Mouse (Mus musculus): ENCODE measurements around the gene Sec24a. TPM values are rescaled to one million over a fixed set of nuclear protein-coding genes. Genes with fewer than 3 reads are reported as not detected.

Sec24a gene
- polyA plus RNA-seq, 1 experiment from 2014 or later: 14.6 TPM

GRCm38 (mm10) chr11:51656798-51657521, 106.5 kb downstream of the Sec24a start:
- Histone ChIP-seq H3K4me3 (replicated peaks; ENCODE audit: low read length) (no peak overlapping the region), H3K4me1 (replicated peaks; ENCODE audit: control insufficient read depth, insufficient read depth, low read length) (no peaks in the 10 kb centered on the region), H3K9ac (replicated peaks; ENCODE audit: low read depth, low read length) (no peak overlapping the region), H3K4me2 (ENCODE audit: low read length) (no peak overlapping the region), H3K36me3 (ENCODE audit: control insufficient read depth, insufficient read depth) (no peaks in the 10 kb centered on the region), H3K27ac (ENCODE audit: low read length) (no peak overlapping the region), H3K27me3 (replicated peaks; ENCODE audit: control insufficient read depth, insufficient read depth, low read length) (no peaks in the 10 kb centered on the region), H3K9me3 (ENCODE audit: control insufficient read depth, low read length) (no peaks in the 10 kb centered on the region)
- ATAC-seq: no peak
- 81% methylated on average over 10 of the region's 10 CpGs for WGBS

GRCm38 (mm10) chr11:51654891-51655290, 108.5 kb downstream of the Sec24a start:
- Histone ChIP-seq H3K9ac (replicated peaks; ENCODE audit: low read depth, low read length) (no peak overlapping the region), H3K4me3 (replicated peaks; ENCODE audit: low read length) (no peak overlapping the region), H3K4me1 (replicated peaks; ENCODE audit: control insufficient read depth, insufficient read depth, low read length) (peaks cover 9% of the 10 kb centered on the region), H3K4me2 (ENCODE audit: low read length) (no peak overlapping the region), H3K27ac (ENCODE audit: low read length) (no peak overlapping the region), H3K27me3 (replicated peaks; ENCODE audit: control insufficient read depth, insufficient read depth, low read length) (peaks cover 2% of the 10 kb centered on the region; the same call in 1 of the 2 replicates), H3K9me3 (ENCODE audit: control insufficient read depth, low read length) (no peaks in the 10 kb centered on the region), H3K36me3 (ENCODE audit: control insufficient read depth, insufficient read depth) (no peaks in the 10 kb centered on the region)
- ATAC-seq: no peak
- WGBS: 95% methylated on average over 3 of the region's 3 CpGs

DNA sequence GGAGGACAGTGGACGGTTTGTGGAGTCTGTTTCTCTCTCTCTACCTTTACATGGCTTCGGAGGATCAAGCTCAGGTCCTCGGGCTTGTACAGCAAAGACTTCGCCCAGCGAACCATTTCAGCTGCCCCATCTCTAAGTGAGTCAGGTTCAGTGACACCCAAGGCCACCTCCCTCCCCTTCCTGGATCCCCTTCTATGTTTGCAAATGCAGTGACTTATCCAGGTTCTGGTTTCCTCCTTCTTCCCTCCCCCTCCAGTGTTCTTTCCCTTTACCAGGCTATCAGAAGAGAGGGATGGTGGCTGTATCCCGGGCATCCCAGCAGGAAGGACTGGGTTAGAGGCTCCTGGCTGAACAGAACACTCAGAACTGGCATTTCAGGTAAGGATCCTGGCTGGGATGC, 109.7 kb downstream of the Sec24a start:
- no peak overlapping the region for H3K27ac ChIP-seq (ENCODE audit: low read length)
- H3K9me3 ChIP-seq (ENCODE audit: control insufficient read depth, low read length): no peaks in the 10 kb centered on the region
- no peak overlapping the region for H3K4me2 ChIP-seq (ENCODE audit: low read length)
- H3K27me3 ChIP-seq (replicated peaks; ENCODE audit: control insufficient read depth, insufficient read depth, low read length): peaks cover 2% of the 10 kb centered on the region; the same call in 1 of the 2 replicates
- ATAC-seq: no peak
- WGBS: 90% methylated on average over 6 of the region's 6 CpGs
- no peak overlapping the region for H3K9ac ChIP-seq (replicated peaks; ENCODE audit: low read depth, low read length)
- peaks cover 13% of the 10 kb centered on the region for H3K4me1 ChIP-seq (replicated peaks; ENCODE audit: control insufficient read depth, insufficient read depth, low read length)
- H3K36me3 ChIP-seq (ENCODE audit: control insufficient read depth, insufficient read depth): no peaks in the 10 kb centered on the region
- H3K4me3 ChIP-seq (replicated peaks; ENCODE audit: low read length): no peak overlapping the region

GRCm38 (mm10) chr11:51652889-51653418, 110.5 kb downstream of the Sec24a start:
- no peak overlapping the region for H3K4me3 ChIP-seq (replicated peaks; ENCODE audit: low read length)
- H3K27me3 ChIP-seq (replicated peaks; ENCODE audit: control insufficient read depth, insufficient read depth, low read length): peaks cover 2% of the 10 kb centered on the region; the same call in 1 of the 2 replicates
- 94% methylated on average over 4 of the region's 4 CpGs for WGBS

DNA sequence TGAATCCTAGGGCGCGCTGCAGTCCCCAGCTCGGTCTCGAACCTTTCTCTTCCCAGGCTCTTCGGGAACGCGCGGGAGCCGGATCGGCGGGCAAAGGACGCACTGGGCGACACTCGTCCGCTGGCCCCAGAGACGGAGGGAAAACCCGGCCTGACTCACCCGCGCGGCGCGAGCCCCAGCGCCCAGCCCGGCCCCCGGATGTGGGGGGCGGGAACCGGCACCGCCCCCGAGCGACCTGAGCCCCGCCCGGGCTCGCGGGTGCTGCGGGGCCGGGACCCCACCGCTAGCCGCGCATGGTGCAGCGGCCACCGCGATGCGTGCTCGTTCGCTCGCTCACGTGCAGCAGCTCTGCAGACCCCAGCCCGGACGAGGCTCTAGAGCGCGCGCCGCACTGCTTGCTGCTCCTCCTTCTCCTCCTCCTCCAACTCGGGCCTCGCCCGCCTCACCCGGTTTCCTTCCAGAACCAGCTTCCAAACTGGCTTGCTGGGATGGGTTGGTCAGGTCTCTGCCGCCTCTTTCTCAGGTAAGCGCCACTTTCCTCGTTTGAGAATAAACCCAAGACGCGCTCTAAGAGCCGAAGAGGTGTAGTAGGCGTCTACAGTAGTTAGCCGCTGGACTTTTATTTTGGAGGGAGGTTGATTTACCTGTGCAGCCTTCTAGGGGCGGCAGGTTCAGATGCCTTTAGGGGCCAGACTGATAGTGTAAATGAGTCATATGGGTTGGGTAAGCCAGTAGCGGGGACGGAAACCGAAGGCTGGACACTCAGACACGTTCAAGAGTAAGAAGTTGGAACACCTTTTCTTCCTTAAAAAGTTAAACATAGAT, 112.5 kb downstream of the Sec24a start, which contains the start of the genes N4bp3 and D930048N14Rik:
Gene N4bp3, minus strand, starts transcription at position 152 of the 825 bp plus-strand sequence.
Gene D930048N14Rik, plus strand, starts transcription at position 264 of the 825 bp plus-strand sequence.
- H3K27me3 ChIP-seq (replicated peaks; ENCODE audit: control insufficient read depth, insufficient read depth, low read length): peaks cover 2% of the 10 kb centered on the region; the same call in 1 of the 2 replicates
- peak within 1 kb of the TSS; percentile 54 for H3K4me3 ChIP-seq (replicated peaks; ENCODE audit: low read length)
- peaks cover 16% of the 10 kb centered on the region for H3K4me1 ChIP-seq (replicated peaks; ENCODE audit: control insufficient read depth, insufficient read depth, low read length)
- H3K9ac ChIP-seq (replicated peaks; ENCODE audit: low read depth, low read length): peak within 1 kb of the TSS; percentile 70
- ATAC-seq: peak; percentile 82
- under 1% methylated on average over 69 of the region's 70 CpGs for WGBS
- H3K36me3 ChIP-seq (ENCODE audit: control insufficient read depth, insufficient read depth): no peaks in the 10 kb centered on the region
- peak within 1 kb of the TSS; percentile 91 for H3K4me2 ChIP-seq (ENCODE audit: low read length)
- no peak within 1 kb of the TSS for H3K27ac ChIP-seq (ENCODE audit: low read length)
- H3K9me3 ChIP-seq (ENCODE audit: control insufficient read depth, low read length): no peaks in the 10 kb centered on the region

More at GRCm38 (mm10) chr11:51652889-51653418, 110.5 kb downstream of the Sec24a start:
- Histone ChIP-seq H3K9me3 (ENCODE audit: control insufficient read depth, low read length) (no peaks in the 10 kb centered on the region), H3K9ac (replicated peaks; ENCODE audit: low read depth, low read length) (no peak overlapping the region), H3K4me2 (ENCODE audit: low read length) (no peak overlapping the region), H3K36me3 (ENCODE audit: control insufficient read depth, insufficient read depth) (no peaks in the 10 kb centered on the region), H3K27ac (ENCODE audit: low read length) (no peak overlapping the region), H3K4me1 (replicated peaks; ENCODE audit: control insufficient read depth, insufficient read depth, low read length) (peaks cover 16% of the 10 kb centered on the region)
- ATAC-seq: no peak

- peak; percentile 21 for ATAC-seq
- peak overlapping the region; percentile 70 for H3K9ac ChIP-seq (replicated peaks; ENCODE audit: low read depth, low read length)
- H3K9me3 ChIP-seq (ENCODE audit: control insufficient read depth, low read length): no peaks in the 10 kb centered on the region
- 2% methylated on average over 29 of the region's 30 CpGs for WGBS
- peak overlapping the region; percentile 91 for H3K4me2 ChIP-seq (ENCODE audit: low read length)
- H3K36me3 ChIP-seq (ENCODE audit: control insufficient read depth, insufficient read depth): no peaks in the 10 kb centered on the region
- peak overlapping the region; percentile 54 for H3K4me3 ChIP-seq (replicated peaks; ENCODE audit: low read length)
- peaks cover 16% of the 10 kb centered on the region for H3K4me1 ChIP-seq (replicated peaks; ENCODE audit: control insufficient read depth, insufficient read depth, low read length)
- H3K27me3 ChIP-seq (replicated peaks; ENCODE audit: control insufficient read depth, insufficient read depth, low read length): peaks cover 2% of the 10 kb centered on the region; the same call in 1 of the 2 replicates
- no peak overlapping the region for H3K27ac ChIP-seq (ENCODE audit: low read length)
Measured at GRCm38 (mm10) chr11:51650261-51650660, 113.2 kb downstream of the Sec24a start.

GRCm38 (mm10) chr11:51649889-51650199, 113.6 kb downstream of the Sec24a start:
- H3K9ac ChIP-seq (replicated peaks; ENCODE audit: low read depth, low read length): peak overlapping the region; percentile 70
- H3K27me3 ChIP-seq (replicated peaks; ENCODE audit: control insufficient read depth, insufficient read depth, low read length): peaks cover 2% of the 10 kb centered on the region; the same call in 1 of the 2 replicates
- ATAC-seq: no peak
- H3K9me3 ChIP-seq (ENCODE audit: control insufficient read depth, low read length): no peaks in the 10 kb centered on the region
- H3K4me1 ChIP-seq (replicated peaks; ENCODE audit: control insufficient read depth, insufficient read depth, low read length): peaks cover 16% of the 10 kb centered on the region
- WGBS: 2% methylated on average over 7 of the region's 7 CpGs
- H3K36me3 ChIP-seq (ENCODE audit: control insufficient read depth, insufficient read depth): no peaks in the 10 kb centered on the region
- H3K4me3 ChIP-seq (replicated peaks; ENCODE audit: low read length): peak overlapping the region; percentile 54
- H3K27ac ChIP-seq (ENCODE audit: low read length): no peak overlapping the region
- H3K4me2 ChIP-seq (ENCODE audit: low read length): peak overlapping the region; percentile 91

DNA sequence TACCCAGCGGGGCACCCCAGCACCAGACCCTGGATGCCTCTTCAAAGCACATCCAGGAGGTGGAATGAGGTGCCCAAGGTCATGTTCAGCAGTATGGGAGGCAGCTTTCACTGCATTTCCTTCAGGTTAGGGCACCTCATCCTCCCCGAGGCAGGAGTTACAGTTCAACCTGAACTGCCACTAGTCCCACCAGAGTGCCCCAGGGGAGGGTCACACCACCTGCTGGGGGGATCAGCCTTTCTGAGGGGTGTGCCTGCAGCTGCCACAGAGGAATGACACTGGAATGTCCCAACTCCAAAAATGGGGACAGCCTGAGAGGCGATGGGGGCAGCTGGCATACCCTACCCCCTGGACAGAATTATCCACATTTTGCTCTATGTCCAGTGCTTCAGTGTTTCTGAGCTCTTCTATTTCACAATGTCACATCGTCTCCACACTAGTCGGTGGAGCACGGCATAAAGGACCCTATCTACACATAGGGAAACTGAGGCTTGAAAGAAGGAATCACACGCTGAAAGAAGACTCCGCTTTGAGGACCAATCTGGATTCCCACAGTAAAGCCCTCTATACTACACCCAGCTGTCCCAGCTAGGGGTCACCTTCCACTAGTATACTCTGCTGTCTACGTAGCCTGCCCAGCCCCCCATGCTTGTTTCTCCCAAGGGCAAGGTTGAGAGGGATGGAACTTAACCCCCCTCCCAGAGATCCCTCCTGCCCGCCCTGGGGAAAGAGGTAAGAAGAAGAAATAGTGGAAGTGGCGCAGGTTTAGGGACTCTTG, 114.1 kb downstream of the Sec24a start:
- Histone ChIP-seq H3K9ac (replicated peaks; ENCODE audit: low read depth, low read length) (peak overlapping the region; percentile 12; the same call in 1 of the 2 replicates), H3K4me2 (ENCODE audit: low read length) (peak overlapping the region; percentile 91), H3K4me1 (replicated peaks; ENCODE audit: control insufficient read depth, insufficient read depth, low read length) (peaks cover 16% of the 10 kb centered on the region), H3K9me3 (ENCODE audit: control insufficient read depth, low read length) (no peaks in the 10 kb centered on the region), H3K27me3 (replicated peaks; ENCODE audit: control insufficient read depth, insufficient read depth, low read length) (peaks cover 2% of the 10 kb centered on the region; the same call in 1 of the 2 replicates), H3K36me3 (ENCODE audit: control insufficient read depth, insufficient read depth) (no peaks in the 10 kb centered on the region), H3K4me3 (replicated peaks; ENCODE audit: low read length) (peak overlapping the region; percentile 54), H3K27ac (ENCODE audit: low read length) (no peak overlapping the region)
- WGBS: 34% methylated on average over 11 of the region's 11 CpGs
- ATAC-seq: no peak
